Mouse (Mus musculus) mouse embryonic stem cell (cell line): ENCODE measurements at regions not wholly inside any gene's neighbourhood (a gene's known extent, or its start where the extent isn't known, plus 50 kb on each side); places are given as distances from the start of the nearest gene placed in this dataset.

Source experiments
- in situ Hi-C, 2 experiments: fragments of 300-500 bp; cut with MboI; formaldehyde crosslinking; loops; 1 replicate in 1 of 2; 3 replicates in 1 of 2; pipeline ENCODE4 v1.14.3; 2019 to 2020; ENCODE audit warnings: low sequenced_read_pairs in 2 of 2, low pct_unique_long_range_greater_than_20kb in 1 of 2, mixed read lengths in 1 of 2; ENCODE audit not compliant: unreplicated experiment in 1 of 2

- in situ Hi-C loops = no loop called here
These were observed 230.4 kb upstream of the Xylt1 start for GRCm38 (mm10) chr7:117150355-117150754.

DNA sequence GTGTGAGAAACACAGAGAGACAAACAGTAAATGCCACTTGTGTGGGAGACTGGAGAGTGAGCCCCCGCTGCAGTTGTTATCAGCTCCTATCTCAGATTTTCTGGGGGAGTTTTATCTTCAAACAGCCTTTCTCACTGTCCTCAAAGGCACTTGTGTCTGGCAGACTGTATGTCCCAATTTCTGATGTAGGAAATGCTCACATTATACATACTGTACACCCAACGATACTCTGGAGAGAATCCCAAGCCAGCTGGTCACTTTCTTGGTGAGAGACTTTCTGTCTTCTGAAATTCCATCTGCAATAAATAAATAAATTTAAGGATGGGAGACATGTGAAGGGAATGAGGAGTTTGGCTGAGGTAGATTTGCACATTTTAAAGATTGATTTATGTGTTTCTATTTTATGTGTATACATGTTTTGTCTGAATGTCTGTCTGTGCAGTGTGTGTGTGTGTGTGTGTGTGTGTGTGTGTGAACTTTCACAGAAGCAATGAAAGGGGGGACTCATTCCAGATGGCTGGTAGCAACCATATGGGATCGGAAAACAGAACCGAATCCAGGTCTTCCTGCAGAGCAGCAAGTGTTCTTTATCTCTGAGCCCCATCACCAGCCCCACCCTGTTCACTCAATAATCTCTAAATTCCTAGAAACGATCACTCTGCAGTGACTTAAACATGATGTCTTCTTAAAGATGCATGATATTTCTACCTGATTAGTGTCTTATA is 226.8 kb upstream of the Xylt1 start:
- in situ Hi-C loops = no loop called here

- in situ Hi-C loops = no loop called here
These were observed 219.4 kb upstream of the Xylt1 start for GRCm38 (mm10) chr7:117161193-117161908.

- in situ Hi-C loops = loop anchor here in 1 of 2 experiments (25.0 kb wide), 1 partner anchor 488 kb away; no protein-coding TSS in a partner anchor
These were observed 205.9 kb upstream of the Xylt1 start for GRCm38 (mm10) chr7:117174811-117175422.

GRCm38 (mm10) chr7:117184011-117184410 is 196.8 kb upstream of the Xylt1 start:
- in situ Hi-C loops = loop anchor here in 1 of 2 experiments (25.0 kb wide), 1 partner anchor 497 kb away; no protein-coding TSS in a partner anchor

- in situ Hi-C loops = loop anchor here in 1 of 2 experiments (25.0 kb wide), 1 partner anchor 499 kb away; no protein-coding TSS in a partner anchor
These were observed 194.9 kb upstream of the Xylt1 start for GRCm38 (mm10) chr7:117185891-117186290.

DNA sequence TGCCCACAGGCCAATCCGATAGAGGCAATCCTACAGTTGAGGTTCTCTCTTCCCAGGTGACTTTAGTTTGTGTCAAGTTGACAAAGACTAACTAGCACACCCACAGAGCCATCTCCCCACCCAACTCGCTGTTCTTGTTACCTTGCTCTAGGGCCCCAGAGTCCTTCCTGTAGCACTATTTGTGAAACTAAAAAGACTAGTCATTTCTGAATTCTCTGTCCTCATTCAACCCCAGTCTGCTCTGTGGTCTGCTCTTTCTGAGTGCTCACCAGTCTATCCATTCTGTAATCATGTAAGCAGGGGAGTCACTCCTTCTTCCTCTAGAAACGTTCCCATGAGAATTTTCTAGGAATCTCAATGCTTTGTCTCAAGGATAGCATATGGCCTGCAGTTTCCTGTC is 184.2 kb upstream of the Xylt1 start:
- in situ Hi-C loops = loop anchor here in 1 of 2 experiments (25.0 kb wide), 1 partner anchor 509 kb away; no protein-coding TSS in a partner anchor

- in situ Hi-C loops = no loop called here
These were observed 154.5 kb upstream of the Xylt1 start for GRCm38 (mm10) chr7:117226294-117226693.

DNA sequence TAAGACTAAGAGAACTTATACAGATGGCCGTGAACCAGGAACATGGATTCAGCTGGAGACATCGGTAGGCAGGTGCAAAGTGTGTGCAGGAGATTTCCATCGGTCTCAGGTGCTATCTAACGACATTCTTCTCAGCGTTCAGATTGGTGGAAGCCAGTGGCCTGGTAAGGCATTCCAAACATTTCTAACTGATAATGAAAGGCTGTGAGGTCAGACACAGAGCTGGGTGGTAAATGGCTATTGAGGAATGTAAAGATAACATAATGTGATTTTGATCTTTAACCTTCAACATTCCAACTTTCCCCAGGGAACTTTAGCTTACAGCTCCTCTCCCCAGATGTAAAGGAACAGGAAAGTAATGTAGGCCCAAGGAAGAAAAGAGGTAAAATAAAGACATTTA is 151.2 kb upstream of the Xylt1 start:
- in situ Hi-C loops = no loop called here

DNA sequence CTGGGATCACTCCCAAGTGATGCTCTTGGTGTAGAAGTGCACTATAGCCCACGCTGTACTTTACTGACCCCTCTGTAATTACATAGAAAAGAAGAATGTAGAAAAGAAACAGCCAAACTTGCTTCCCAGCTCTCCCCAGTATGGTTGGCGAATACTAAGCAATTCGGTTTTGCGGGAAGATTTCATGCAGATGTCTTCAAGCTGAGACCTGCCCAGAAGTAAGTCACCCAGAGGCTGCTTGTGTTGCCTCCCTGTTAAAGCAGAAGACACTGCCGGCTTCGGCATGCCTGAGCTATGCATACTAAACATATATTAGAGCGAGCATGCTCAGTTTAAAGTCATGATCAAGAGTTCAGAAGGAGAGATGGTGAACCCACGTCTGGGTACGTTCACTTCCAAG is 124.0 kb upstream of the Xylt1 start:
- in situ Hi-C loops = no loop called here

DNA sequence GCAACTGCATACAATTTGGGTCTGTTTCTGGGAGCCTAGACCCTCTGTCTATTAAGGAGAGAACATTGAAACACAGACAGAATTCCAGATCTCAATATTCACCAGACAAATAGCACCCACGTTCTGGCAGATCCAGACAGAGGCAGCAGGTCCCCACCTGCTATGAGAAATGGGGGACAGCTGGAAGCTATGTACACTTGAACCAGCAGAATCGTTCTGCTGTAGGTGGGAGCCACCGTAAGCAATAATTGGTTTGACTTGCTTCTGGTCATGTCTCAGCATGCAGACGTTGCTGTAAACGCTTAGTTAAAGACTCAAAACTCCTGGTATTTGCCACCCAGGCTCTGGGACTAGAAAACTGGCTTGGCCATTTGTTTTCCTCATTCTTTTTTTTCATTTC is 122.2 kb upstream of the Xylt1 start:
- in situ Hi-C loops = no loop called here

DNA sequence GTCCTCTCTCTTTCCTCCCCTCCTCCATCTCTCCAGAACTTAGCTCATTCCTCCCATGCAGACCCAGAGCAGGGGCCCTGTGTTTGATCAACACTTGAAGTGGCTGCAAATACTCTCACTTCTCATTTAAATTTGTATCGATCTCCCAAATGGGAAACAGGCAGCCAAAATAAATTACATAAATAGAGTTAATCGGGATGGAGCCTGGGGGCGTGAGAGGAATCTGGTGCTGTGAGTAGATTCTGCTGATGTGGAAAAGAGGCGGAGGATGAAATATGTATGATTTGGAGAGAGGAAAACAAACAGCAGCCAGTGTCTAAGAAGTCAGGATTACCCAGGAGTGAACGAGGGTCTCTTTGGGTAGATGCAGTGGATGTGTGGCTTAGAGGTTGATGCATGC is 121.6 kb upstream of the Xylt1 start:
- in situ Hi-C loops = no loop called here

DNA sequence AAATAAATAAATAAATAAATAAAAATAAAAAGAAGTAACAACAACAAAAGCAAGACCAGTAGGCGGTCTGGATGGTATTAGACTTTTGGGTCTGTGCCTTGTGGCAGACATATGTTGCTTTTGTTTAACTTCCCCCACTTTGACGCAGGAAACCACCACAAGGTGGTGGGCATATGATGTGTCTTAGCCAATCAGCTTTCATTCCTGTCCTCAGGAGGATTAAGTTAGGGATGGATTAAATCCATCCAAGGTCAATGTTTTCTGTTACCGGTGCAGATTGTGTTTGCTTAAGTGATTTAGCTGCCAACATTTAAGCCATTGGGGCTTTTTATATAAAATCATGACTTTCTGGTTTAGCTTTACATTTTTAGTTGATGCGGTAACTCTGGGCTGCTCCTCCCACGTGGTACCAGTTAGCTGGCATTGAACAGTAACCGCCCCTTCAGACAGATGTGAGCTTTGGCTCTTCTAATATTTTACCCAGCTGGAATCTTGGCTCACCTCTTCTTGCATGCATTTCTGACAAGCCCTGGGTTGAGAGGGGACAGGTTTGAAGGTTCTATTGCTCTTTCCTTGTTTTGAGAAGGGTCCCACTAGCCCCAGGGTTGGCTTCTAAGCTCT is 121.0 kb upstream of the Xylt1 start:
- in situ Hi-C loops = no loop called here

DNA sequence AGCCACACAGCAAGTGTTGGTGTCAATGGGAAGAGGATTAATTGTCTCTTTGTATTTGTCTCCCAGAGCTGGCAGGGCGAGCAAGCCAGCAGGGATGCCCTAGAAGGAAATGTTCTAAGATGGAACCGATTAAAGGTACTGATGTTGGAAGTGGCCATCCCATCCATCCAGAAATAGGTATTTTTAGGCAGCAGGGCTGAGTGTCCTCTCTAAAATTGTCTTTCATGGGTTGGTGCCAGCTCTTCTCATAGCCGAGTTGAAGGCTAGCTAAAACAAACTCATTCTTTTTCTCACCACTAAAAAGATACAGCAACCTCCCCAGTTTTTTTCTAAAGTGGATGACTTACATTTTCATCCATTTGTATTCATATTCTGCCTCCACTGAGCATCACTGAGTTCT is 120.2 kb upstream of the Xylt1 start:
- in situ Hi-C loops = no loop called here

GRCm38 (mm10) chr7:117263126-117263525 is 117.7 kb upstream of the Xylt1 start:
- in situ Hi-C loops = no loop called here

DNA sequence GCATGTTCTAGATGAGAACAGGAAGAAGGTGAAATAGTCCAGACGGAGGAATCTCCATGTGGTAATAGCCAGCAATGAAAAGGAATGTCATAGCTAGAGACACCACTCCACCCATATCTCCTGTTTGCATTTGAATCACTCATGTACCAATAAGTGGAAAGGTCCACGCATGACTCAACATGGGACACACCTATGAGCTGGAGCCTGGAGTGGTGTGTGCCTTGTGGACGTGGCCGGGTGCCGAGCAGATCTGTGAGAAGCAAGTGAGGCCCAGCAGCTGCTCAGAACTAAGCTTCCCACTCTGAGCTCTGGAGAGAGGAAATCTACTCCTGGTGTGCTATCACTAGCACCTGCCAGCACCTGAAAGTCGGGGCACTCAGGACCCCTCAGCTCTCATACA is 116.4 kb upstream of the Xylt1 start:
- in situ Hi-C loops = no loop called here

DNA sequence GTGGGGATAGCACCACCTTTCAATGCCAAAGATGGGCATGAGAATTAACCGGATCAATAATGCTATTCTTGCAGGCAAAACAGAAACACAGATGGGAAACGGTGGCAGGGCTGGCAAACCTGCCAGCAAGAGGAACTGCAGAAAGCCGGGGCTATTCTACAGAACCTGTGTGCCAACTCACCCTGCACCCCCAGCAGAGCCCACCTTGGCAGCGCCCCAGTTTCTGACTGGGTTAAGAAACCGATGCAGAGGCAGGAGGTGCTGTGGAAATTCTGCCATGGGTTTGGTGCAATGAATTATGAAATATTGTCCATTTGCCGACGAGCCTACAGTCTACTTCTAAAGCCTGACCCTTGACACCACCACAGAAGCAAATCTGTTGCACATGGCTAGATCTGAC is 112.7 kb upstream of the Xylt1 start:
- in situ Hi-C loops = no loop called here

GRCm38 (mm10) chr7:117269263-117269897 is 111.4 kb upstream of the Xylt1 start:
- in situ Hi-C loops = no loop called here
